Mouse (Mus musculus) liver (tissue): ENCODE results near the gene Mn1.
A peak's percentile ranks its signal among the peaks of the same experiment; 100 is the strongest.

Experiments
- DNase-seq: peaks from one replicate; pipeline ENCODE4 v3.0.0-alpha.2; 2020; ENCODE audit warnings: mixed read lengths

Gene Mn1

DNA sequence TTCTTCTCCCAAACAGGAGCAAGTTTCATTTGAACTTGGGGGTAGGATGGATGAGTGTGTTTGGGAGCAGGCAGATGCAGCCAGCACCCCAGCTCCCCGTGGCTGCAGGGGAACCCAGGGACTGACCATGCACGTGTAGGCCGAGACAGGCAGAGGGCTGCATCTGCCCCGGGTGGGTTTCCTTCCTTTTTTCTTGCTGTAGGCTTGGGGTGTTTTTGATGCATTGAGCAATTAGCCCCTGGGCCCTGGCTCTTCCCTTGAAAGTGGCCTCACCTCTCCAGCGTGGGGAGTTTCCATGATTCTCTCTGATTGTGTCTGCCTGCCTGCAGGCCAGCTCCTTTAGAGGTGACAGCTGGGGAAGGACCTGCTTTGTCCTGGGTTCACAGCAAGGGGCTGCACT, 15.7 kb downstream of the Mn1 start:
- DNase-seq, result peak; percentile 15

- peak; percentile 36 for DNase-seq
Measured at GRCm38 (mm10) chr5:111434342-111434842, 17.2 kb downstream of the Mn1 start.

DNA sequence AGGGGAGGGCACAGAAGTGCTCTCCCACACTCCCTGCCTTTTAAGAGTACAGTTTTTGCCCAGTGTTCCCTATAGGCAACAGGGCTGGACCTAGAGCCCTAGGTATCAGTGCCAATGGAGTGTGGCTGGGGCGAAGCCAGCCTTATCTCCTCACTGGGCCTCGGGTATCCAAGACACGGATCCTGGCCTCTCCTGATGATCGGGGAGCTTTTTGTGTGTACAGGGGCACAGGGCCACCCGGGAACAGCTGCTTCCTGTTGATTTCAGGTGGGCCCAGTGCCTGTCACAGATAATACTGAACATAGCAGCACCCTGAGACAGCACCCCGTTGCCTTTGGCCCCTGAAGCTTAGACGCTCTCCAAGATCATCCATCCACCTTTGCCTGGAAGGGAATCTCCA, 19.1 kb downstream of the Mn1 start:
- DNase-seq, result no peak

DNA sequence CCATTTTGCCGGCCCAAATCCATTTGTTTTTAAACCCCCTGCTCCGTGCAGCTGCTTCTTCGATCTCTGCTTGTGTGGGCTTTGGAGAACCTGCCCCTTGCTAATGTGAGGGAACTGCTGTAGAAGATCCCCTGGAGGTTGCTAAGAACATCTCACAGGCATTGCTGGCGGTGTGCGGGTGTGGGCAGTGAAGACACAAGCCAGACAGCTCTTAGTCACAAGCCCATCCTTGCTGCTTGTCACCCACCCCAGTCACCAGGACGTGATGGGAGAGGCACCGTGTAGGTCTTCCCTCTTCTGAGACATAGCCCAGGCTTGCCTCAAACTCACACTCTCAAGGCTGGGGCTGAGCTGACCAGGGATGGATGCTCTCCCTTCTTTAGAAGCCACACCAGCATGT, 20.0 kb downstream of the Mn1 start:
- DNase-seq, result no peak

- no peak for DNase-seq
Measured at GRCm38 (mm10) chr5:111438336-111438735, 21.2 kb downstream of the Mn1 start.

DNA sequence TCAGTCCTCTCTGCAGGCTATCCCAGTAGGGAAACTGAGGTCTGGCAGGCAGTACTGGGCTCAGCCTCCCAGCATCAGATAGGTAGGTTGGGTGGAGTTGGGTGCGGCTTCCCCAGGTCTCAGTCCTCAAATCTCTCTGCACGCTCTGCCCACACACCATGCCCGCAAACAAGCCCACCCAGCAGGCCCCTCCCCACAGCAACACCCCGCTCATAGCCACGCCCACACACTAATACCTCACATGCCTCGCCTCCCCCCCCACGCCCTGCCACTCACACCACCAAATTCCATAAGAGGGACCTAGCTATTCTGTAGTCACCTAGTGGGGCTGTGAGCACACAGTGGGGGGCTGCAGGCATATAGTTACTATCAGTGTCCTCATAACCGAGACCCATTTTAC, 21.7 kb downstream of the Mn1 start:
- no peak for DNase-seq

DNA sequence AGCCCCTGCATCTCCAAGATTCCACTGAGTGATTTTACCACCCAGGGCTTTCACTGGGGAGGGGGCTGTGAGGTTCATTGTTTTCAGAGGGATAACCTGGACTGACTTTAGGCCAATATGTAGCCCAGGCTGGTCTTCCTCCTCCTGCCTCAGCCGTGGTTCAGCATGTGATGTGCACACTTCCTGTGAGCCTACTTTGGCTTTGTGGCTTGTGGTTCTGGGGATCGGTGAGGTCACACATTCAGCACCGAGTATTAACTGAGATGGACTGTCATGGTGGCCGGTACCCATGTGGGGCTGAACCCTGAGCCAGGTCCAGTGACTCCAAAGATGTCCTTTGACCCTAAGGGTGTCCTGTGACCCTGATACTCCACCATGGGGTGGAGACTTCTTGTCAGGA, 23.1 kb downstream of the Mn1 start:
- DNase-seq, result no peak

GRCm38 (mm10) chr5:111442151-111442871, 25.1 kb downstream of the Mn1 start:
- DNase-seq, result no peak

DNA sequence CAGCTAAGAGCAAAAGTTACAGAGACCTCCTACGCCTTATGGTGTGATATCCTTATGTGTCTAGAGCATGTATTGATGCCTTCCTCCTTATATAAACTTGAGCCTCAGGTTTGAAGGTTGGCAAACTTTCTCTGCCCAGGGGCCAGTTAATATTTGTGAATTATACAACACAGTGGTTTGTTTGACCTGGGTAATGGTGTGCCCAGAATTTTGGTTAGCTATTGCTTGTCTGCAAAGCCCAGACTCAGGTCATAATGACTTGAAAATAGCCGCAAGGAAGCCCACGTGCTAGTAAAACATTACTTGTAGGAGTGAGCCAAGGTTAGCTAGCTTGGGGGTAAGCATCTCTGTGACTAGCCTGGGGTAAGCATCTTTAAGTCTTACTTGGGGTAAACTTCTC, 26.5 kb downstream of the Mn1 start:
- DNase-seq, result no peak

DNA sequence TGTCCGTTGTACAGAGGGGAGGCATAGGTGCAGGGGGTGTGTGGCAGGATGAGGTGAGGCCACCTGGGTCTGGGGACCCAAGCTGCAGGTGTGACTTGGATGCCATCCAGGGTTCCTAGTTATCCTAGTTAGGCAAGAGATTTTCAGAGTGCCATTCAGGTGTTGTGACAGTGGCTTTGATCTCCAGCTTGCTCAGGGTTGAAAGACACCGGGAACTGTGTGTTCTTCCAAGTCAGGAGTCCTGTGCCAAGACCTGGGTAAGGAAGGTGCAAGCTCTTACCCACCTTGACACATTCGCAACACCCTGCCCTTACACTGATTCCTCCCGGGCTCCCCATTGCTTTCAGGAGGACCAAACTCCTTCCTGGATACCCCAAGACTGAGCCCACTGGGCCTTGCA, 27.2 kb downstream of the Mn1 start:
- no peak for DNase-seq

GRCm38 (mm10) chr5:111446652-111447051, 29.5 kb downstream of the Mn1 start:
- DNase-seq, result no peak

DNA sequence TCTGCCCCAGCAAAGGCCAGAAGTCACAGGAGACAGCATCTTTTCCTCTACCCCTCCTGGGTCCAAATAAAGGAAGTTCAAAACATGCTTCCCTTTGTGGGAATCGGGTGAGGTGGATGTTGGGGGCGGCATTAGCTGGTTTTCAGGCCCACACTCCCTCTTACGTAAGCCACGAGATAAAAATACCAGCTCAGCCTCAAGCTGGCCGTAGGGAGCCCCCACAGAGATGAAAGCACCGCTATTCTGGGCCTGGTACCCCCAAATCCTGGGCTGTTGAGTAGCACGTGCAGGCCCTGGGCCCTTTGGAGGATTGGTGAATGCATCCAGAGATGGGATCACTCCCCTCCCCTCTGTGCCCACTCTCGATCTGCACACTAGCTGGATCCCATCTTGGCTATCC, 32.5 kb downstream of the Mn1 start:
- DNase-seq, result no peak

GRCm38 (mm10) chr5:111454240-111454639, 37.1 kb downstream of the Mn1 start:
- no peak for DNase-seq

DNA sequence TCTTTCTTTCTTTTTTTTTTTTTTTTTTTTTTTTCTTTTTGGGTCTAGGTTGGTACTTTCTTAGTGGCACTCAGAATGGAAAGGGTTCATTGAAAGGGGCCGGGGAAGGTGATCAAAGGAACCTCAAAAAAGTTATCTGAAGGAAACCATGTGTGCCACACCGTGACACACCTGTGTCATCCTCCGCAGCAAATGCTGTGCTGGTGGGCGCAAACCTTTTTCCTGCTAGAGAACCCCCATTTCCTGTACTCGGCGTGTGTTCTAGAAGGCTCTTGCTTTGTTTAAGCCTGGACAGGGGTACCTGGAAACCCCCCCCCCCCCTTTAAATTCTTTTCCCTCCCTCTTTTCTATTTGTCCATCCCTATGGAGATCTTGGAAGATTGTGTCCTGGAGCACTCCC, 37.7 kb downstream of the Mn1 start:
- DNase-seq, result no peak

GRCm38 (mm10) chr5:111458675-111459074, 41.5 kb downstream of the Mn1 start:
- no peak for DNase-seq

DNA sequence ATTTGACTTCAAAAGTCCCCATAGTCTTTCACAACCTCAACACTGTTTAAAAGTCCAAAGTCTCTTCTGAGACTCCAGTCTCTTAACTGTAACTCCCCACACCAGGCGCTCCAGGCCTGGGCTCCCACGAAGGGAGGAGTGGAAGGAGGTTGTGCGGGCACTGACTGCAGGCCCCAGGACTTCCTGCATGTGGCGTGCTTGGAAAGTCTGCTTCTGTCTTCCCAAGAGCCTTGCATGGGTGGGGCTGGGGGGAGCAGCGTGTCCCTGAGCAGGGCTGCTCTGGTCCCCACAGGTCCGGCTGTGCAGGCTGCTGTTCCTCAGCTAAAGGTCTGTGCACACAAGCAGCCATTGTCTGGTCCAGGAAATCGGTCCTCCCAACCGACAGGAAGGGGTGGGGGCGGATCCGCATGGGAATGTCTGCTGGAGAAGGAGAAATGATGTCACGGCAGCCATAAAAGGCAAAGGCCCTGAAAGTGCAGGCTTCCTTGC, 48.7 kb downstream of the Mn1 start:
- DNase-seq, result peak; percentile 40

DNA sequence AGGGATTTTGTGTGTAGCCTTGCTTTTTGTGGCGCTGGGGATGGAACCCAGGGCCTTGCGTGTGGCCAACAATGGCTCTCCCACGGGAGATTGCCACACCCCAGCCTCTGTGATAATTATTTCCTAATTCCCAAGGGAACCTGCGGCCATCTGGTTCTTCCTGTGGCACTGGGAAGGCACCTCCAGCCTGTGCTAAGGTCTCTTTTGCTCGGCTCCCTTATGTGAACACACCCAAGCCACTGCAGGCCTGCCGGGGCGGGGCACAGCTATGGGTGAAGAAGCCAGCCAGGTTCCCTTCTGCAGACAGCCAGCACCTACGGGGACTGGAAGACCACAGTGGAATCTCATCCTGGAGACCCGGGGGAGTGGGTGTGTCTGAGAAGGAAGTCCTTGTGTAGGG, 49.3 kb downstream of the Mn1 start:
- no peak for DNase-seq

- no peak for DNase-seq
Measured at GRCm38 (mm10) chr5:111467699-111468098, 50.5 kb downstream of the Mn1 start.

- peak; percentile 29 for DNase-seq
Measured at GRCm38 (mm10) chr5:111469195-111469882, 52.2 kb downstream of the Mn1 start.

GRCm38 (mm10) chr5:111470875-111471274, 53.7 kb downstream of the Mn1 start:
- DNase-seq, result peak; percentile 31

DNA sequence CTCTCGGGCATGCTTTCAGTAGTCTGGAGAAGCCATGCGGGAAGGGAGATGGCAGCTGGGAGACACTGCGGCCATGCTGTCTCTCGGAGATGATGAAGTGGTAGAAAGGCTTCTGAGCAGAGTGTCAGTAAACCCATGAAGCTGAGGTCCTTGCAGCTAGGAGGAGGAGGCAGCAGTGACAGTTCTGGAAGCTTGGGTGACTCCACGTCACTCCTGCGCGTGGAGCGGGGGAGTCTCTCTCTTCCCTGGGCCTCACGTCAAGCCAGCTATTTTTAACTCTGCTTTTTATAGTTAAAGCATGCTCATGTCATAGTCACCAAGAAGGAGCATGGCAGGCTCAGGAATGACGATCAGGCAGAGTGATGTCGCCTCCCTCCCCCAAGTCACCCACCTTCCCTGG, 56.3 kb downstream of the Mn1 start:
- DNase-seq, result no peak

- no peak for DNase-seq
Measured at GRCm38 (mm10) chr5:111475721-111476120, 58.6 kb downstream of the Mn1 start.

DNA sequence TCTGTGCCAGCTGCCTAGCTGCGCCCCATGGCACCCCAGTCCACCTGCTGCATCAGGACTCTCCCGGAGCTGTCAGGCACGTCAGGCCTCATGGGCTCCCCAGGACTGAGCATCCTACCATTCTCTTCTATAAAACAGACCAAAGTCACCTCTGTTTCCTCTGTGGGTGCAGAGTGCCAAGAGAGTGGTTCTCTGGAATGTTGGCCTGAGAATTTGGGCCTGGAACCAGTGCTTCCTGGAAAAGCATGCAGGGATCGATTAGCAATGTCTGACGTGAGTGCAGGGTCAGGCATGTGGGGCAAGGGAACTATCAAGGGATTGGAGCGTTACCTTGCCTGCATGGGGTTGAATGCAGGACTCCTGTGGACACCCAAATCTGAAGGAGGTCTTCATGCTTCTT, 59.0 kb downstream of the Mn1 start:
- DNase-seq, result no peak

DNA sequence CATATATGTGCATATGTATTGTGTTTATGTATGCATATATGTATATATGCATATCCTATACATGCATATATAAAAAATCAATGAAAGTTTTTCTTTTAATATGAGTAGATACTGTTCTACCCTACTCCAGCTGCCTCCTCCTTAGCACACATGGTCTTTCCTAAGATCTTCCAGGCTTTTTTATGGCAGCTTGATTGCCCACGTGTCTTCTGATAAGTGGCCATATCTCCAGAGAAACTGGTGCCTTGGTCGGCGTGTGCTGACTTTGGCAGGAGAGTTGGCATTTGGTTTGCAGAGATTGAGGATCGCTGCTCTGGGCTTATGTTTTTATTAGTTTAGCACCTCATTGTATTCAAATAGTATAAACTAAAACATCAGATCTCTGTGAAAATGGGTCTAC, 68.7 kb downstream of the Mn1 start:
- no peak for DNase-seq
